Mouse (Mus musculus) spleen, postnatal 14 days (tissue): ENCODE results near the gene Mef2b.
A peak's percentile ranks its signal among the peaks of the same experiment; 100 is the strongest.
"Not testable (repeated sequence)": the region's sequence is repeated elsewhere in the genome, so short reads cannot be mapped to it uniquely, and the experiment has no call there.

Source experiments
- DNase-seq, 2 experiments: peaks; one replicate each; pipeline ENCODE4 v3.0.0; 2021 to 2022; ENCODE audit warnings: low spot score in 2 of 2

Mef2b gene

DNA sequence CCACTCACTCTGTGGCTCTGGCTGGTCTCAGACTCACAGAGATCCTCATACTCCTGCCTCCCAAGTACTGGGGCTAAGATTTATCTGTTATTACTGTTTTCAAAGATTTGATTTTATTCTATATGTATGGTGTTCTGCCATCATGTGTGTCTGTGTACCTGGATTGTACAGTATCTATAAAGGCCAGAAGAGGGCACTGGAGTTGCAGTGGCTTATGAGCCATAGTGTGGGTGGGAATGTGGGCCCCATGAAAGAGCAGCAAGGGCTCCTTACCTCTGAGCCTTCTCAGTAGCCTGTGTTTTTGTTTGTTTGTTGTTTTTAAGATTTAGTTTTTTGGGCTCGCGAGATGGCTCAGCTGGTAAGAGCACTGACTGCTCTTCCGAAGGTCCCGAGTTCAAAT is 39.6 kb downstream of the Mef2b start:
- DNase-seq: no peak

DNA sequence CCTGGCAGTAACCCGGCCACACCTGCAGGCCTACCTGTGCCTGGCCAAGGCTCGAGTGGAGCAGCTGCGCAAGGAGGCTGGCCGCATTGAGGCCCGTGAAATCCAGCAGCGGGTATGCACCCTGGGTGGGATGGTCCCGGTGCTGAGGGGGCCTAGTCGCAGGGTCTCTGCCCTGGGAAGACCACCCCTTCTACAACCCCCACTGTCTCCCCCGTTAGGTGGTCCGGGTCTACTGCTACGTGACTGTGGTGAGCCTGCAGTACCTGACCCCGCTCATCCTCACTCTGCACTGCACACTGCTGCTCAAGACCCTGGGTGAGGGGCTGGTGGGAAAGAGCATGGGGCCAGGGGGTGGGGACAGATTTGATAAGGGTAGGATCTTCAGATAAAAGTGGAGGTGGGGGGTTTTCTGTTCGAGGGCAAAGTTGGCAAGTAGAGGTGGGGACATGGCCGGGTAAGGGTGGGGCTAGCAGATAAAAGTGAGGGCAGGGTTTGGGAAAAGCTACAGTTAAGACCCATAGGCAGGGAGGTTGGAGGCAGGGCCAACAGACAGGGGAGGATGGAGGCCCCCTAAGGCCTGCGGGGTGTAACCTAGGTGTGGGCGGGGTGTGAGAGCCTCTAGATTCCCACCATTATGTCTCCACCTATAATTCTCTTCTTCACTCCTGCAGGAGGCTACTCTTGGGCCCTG is 41.8 kb downstream of the Mef2b start:
- no peak for DNase-seq

GRCm38 (mm10) chr8:70181903-70182252 is 42.4 kb downstream of the Mef2b start:
- DNase-seq: no peak

- DNase-seq: no peak
These were observed 43.7 kb downstream of the Mef2b start for GRCm38 (mm10) chr8:70183194-70183593.

GRCm38 (mm10) chr8:70188707-70189106 is 49.2 kb downstream of the Mef2b start:
- DNase-seq: no peak

DNA sequence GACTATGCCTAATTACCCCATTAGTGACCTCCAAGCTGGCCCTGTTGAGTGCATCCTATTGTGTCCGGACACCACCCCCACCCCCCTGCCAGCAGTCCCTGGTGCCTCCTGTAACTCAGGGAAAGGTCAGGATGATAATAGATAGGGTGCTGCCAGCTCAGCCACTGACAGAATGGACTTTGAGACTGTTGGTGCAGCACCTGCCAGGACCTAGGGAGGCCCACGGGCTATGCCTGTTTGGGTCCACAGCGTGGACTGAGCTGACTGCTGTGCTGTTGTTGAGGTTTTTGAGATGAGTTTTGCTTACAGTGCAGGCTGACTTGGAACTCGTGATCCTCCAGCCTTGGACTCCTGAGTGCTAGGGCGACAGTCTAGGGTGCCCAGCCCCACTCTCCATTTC is 53.7 kb downstream of the Mef2b start:
- DNase-seq: no peak

GRCm38 (mm10) chr8:70194191-70194590 is 54.7 kb downstream of the Mef2b start:
- no peak for DNase-seq

GRCm38 (mm10) chr8:70195762-70196161 is 56.3 kb downstream of the Mef2b start:
- DNase-seq: no peak

GRCm38 (mm10) chr8:70197603-70198002 is 58.1 kb downstream of the Mef2b start:
- DNase-seq: no peak

DNA sequence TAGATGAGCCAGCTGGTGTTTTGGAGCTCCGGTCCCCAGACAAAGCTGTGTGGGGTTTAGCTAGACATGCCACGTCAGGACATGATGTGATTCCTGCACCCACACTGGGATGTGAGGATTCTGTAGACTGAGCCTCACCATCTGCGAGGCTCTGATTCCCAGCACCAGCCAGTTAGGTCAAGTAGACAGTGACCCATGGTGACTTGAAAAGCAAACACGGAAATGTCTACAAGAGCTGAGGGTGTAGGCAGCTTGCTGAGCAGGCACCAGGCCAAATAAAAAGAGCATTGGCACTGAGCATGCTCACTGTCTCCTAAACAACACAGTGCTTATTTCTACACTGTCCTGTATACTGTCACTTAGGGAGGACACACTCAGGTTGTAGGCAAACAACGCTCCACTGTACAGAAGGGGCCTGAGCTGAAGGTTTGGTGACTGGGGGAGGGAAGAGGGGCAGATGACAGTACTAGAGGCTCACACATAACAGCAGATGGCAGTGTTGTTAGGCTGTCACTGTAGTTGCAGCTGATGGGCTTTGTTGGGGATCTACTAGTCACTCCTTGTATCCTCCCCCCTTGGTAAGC is 60.7 kb downstream of the Mef2b start:
- DNase-seq: no peak

- DNase-seq: no peak
These were observed 61.9 kb downstream of the Mef2b start for GRCm38 (mm10) chr8:70201417-70201816.

- no peak for DNase-seq
These were observed 63.6 kb downstream of the Mef2b start for GRCm38 (mm10) chr8:70203072-70203471.

GRCm38 (mm10) chr8:70204757-70205156 is 65.2 kb downstream of the Mef2b start:
- DNase-seq: no peak

DNA sequence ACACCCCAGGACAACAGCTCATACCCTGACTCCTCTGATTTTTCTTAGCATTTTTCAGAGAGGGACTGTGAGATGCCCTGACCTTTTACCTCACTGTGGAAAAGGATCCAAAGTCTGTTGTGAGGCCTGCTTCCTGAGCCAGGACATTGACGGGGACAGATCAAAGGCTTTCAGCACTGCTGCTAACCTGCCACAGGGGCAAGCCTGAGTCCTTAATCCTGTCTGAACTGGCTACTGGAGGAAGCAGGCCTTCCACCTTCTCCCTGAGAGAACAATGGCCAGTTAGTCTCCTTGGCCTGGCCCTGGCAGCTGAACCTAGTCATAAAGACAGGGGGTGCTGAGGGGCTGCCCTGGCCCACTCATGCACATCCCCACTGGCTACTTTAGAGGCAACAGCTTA is 68.6 kb downstream of the Mef2b start:
- DNase-seq: no peak

DNA sequence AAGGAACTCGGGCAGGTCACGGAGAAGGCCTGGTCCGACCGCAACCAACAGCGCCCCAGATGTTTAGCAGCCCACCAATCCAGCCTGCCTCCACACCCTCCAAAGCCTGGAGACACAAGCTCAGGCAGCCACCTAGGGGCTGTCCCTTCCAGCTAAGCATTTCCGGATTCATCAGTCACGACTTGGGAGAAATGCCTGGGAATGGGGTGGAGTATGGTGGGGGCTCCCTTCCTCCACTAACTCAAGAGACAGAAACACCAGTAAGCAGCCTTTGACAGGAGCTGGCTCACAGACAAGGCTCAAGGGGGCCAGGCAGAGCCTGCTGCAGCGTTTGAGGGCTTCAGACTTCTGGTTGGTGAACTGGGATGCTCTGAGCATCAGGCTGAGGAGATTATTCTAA is 71.0 kb downstream of the Mef2b start:
- DNase-seq: no peak

DNA sequence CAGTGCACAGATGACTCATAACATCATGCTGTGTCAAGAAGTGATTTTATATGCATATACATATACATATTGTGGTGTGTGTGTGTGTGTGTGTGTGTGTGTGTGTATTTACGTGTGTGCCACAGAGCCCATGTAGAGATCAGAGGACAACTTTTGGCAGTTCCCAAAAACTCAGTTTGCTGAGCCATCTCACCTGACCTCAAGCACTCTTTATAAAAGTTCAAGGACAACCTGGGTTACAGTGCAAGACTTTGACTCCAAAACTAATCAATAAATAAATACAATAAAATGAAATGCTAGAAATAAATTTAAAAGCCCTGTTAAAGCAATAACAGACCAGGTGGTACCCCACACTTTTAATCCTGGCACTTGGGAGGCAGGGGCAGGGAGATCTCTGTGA is 71.8 kb downstream of the Mef2b start:
- no peak for DNase-seq

GRCm38 (mm10) chr8:70211726-70212111 is 72.2 kb downstream of the Mef2b start:
- DNase-seq: peak; percentile 14 to 50

DNA sequence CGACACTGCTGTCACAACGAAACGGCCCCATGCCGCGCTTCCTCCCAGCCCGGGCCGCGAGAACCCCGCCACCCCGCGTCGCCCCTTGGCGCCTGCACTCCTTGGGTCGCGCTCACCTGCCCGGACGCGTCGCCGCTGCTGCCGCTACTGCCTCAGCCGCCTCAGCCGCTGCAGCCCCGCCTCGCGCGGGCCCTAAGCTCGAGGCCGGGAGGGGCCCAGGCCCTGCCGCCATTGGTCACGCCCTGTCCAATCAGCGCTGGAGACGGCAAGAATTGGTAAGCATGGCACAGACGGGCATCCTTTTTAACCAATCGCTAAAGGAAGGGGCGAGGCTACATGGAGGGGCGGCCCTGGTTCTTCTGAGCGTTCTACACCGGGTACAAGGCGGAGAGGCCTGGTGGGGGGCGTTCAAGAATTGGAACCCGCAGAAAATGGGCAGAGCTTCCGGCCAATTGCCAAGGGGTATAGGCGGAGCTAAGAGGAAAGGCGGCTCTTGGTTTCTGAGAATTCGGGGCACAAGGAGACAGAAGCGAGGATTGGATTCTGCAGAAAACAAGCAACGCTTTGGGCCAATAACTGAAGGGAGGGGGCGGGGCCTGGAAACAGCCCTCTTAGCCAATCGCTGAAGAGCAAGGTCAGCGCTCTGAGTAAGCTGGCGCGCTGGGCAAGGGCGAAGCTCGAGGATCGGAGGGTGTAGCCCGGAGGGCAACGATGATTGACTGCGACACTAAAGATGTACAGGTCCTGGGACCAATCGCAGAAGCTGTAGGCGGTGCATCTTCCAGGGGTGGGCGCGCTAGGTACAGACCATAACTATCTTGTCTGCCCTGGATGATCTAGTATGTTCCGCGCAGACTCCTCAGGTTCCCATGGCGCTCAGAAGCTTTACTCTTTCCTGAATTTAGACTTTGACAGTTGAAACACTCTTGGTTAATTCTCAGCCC is 72.9 kb downstream of the Mef2b start, which contains the start of gene Slc25a42:
Slc25a42 (minus strand) TSS at position 194 of the 944 bp plus-strand sequence.
- DNase-seq: peak; percentile 87 to 90

DNA sequence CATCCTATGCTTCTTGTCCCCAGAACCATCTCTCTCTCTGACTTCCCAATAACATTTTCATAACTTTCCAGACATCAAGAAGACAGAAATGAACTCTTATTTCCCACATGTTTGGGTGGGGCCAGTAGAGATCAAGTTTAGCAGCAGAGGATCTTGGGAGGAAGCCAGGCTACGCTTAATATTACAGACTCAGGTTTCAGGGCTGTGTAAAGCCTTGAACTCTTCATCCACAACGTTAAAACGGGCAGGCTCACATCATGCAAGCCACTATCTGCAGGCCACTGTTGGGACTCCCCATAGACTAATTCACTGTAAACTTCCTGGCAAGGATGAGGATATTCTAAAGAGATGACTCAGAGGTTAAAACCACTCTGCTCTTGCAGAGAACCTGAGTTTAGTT is 74.9 kb downstream of the Mef2b start:
- DNase-seq: no peak

- DNase-seq: no peak
These were observed 75.6 kb downstream of the Mef2b start for GRCm38 (mm10) chr8:70215092-70215491.

DNA sequence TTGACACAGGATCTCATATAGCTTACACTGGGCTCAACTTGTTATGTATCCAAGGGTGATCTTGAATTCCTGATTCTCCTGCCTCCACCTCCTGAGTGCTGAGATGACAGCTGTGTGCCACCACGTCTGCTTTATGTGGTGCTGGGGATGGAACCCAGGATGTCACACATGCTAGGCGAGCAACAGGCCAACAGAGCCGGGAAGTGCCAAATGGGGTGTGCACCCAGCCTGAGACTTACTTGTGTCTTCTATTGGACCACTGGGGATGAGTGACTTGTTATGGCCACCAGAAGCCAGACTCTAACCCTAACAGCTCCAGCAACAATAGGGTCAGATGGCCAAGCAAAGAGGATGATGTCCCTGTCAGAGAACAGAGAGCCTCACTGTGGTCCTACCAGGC is 76.7 kb downstream of the Mef2b start:
- not testable (repeated sequence) for DNase-seq

DNA sequence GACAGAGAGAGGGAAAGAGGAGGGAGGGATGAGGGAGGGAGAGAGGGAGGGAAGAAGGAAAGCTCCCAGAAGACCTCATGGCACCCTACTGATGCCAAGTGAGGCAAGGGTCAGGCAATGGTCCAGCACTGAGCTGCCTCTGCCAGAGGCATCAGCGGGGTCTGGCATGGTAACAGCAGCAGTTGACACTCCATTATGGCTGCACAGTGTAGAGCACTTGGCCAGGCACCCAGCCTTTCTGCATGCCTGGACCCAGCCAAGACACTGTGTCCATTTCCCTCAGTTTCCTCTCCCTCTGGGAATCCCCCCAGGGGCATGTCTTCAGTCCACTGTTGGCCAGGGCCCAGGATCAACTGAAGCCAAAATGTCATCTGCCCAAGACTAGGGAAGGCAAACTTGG is 77.1 kb downstream of the Mef2b start:
- DNase-seq: no peak
